Mouse (Mus musculus) hindbrain, embryonic 11.5 days (tissue): Measurements from ENCODE around the gene Rps6ka5. TPM values are rescaled to one million over a fixed set of nuclear protein-coding genes. Genes with fewer than 3 reads are reported as not detected.

Experiments
- ATAC-seq: fragments of 200-750 bp; cut with Nextera tagmentation; 2 replicates; pipeline ENCODE4 v1.8.0; 2017; ENCODE audit warnings: mild to moderate bottlenecking, moderate TSS enrichment, moderate library complexity; ENCODE audit not compliant: low FRiP score
- DNase-seq: peaks from one replicate; pipeline ENCODE4 v3.0.0-alpha.2; 2015; ENCODE audit warnings: low spot score
- H3K27ac ChIP-seq: fragments of 300-500 bp; sonication (generic); 2 replicates; pipeline ENCODE4 v1.5.1; 2014; ENCODE audit warnings: mild to moderate bottlenecking, low read depth, low read length
- H3K27me3 ChIP-seq: fragments of 300-500 bp; sonication (generic); 2 replicates; pipeline ENCODE4 v1.6.1; 2014; ENCODE audit warnings: mild to moderate bottlenecking, low read length, moderate library complexity, mixed read lengths; ENCODE audit not compliant: control insufficient read depth, insufficient read depth
- H3K36me3 ChIP-seq: fragments of 300-500 bp; sonication (generic); 2 replicates; pipeline ENCODE4 v1.6.1; 2014; ENCODE audit warnings: mild to moderate bottlenecking, low read length, moderate library complexity, mixed read lengths; ENCODE audit not compliant: control insufficient read depth, insufficient read depth
- H3K4me1 ChIP-seq: fragments of 300-500 bp; sonication (generic); replicated peaks from 2 replicates; pipeline ENCODE4 v1.6.1; 2014; ENCODE audit warnings: low read length, mixed read lengths; ENCODE audit not compliant: control insufficient read depth, insufficient read depth
- H3K4me2 ChIP-seq: fragments of 300-500 bp; sonication (generic); replicated peaks from 2 replicates; pipeline ENCODE4 v1.6.1; 2014; ENCODE audit warnings: mild to moderate bottlenecking, low read depth, low read length
- H3K4me3 ChIP-seq: fragments of 300-500 bp; sonication (generic); 2 replicates; pipeline ENCODE4 v1.5.1; 2014; ENCODE audit warnings: low read depth, low read length
- H3K9ac ChIP-seq: fragments of 300-500 bp; sonication (generic); 2 replicates; pipeline ENCODE4 v1.6.1; 2014; ENCODE audit warnings: low read depth, low read length
- H3K9me3 ChIP-seq: fragments of 300-500 bp; sonication (generic); 2 replicates; pipeline ENCODE4 v1.6.1; 2016; ENCODE audit warnings: low read length; ENCODE audit not compliant: control insufficient read depth
- WGBS: fragments of 180-500 bp; shearing (Covaris S2); extraction: QIAGEN DNeasy Blood & Tissue Kit; methylation state at CpG from one replicate; pipeline ENCODE4 v1.1.7; 2014; 5-methylcytosine and 5-hydroxymethylcytosine counted together
- polyA plus RNA-seq: library from polyadenylated mRNA; unstranded; fragments of >200 nt; fragmentation: Nextera tagmentation; extraction: Ambion mirVana; gene quantifications from 2 replicates; pipeline ENCODE4 v1.2.1, GENCODE M21; 2014

Gene Rps6ka5
- 3.3 and 5.6 TPM in 2 replicates for polyA plus RNA-seq

DNA sequence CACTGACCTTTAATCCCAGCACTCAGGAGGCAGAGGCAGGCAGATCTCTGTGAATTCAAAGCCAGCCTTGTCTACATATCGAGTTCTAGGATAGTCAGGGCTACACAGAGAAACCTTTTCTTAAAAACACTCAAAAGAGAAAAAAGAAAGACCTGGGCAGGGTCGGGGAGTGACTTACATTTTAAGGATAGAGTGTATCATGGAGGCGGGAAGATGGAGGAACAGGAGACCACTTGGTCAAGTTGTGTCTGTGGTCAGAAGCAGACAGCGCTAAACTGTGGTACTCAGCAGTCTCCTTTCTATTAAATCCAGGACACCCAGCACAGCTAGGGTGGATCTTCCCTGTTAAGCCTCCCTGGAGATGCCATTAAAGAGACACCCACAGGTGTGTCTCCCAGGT is at the start of gene Rps6ka5:
Gene Rps6ka5 (minus strand): TSS at position 333 of the 400 bp plus-strand sequence.
- H3K36me3 ChIP-seq, result no peaks in the 10 kb centered on the region
- H3K4me3 ChIP-seq, result no peak within 1 kb of the TSS
- no peak within 1 kb of the TSS for H3K9ac ChIP-seq
- no peak for ATAC-seq
- H3K4me2 ChIP-seq, result no peak within 1 kb of the TSS; the same call in 1 of the 2 replicates
- WGBS, result 92% methylated on average over 4 of the region's 4 CpGs
- H3K4me1 ChIP-seq, result no peaks in the 10 kb centered on the region
- DNase-seq, result no peak
- no peaks in the 10 kb centered on the region for H3K9me3 ChIP-seq
- H3K27ac ChIP-seq, result no peak within 1 kb of the TSS
- H3K27me3 ChIP-seq, result no peaks in the 10 kb centered on the region

DNA sequence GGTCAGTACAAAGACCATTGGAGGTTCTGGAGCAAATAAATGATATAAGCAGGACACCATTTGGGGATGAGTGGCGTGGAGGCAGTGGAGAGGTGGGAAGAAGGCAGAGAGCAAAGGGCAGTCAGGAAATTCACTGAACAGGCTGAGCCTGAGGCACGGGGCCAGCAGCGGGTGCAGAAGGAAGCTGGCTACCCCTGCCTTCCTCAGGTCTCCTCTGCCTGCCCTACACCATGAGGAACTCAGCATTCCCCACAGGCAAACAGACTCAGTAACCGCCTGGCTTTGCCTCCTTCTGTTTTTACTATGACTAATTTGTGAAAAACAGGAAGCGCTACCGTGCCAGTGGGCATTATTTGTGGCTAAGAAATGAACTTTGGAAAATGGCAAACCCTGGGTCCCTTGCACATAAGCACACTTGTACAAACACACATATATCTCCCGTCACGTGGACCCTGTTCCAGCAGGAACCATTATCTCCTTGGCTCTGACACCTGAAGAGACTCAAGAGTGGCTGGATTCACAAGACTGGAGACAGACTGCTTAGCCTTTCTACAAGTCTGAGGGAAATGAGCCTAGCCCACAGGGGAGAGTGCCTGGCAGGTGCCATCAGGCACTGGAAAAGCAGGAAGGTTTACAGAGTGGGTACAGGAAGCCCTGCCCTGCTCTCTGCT is 49.3 kb upstream of the Rps6ka5 start:
- no peak overlapping the region for H3K27ac ChIP-seq
- ATAC-seq, result no peak
- H3K9me3 ChIP-seq, result no peaks in the 10 kb centered on the region
- 93% methylated on average over 8 of the region's 8 CpGs for WGBS
- no peaks in the 10 kb centered on the region for H3K27me3 ChIP-seq
- H3K4me3 ChIP-seq, result no peak overlapping the region
- H3K4me1 ChIP-seq, result 0 out of 2 replicates have a peak, but pooled peaks cover 3% of the 10 kb centered on the region
- DNase-seq, result no peak
- H3K9ac ChIP-seq, result no peak overlapping the region
- H3K36me3 ChIP-seq, result no peaks in the 10 kb centered on the region
- H3K4me2 ChIP-seq, result no peak overlapping the region

DNA sequence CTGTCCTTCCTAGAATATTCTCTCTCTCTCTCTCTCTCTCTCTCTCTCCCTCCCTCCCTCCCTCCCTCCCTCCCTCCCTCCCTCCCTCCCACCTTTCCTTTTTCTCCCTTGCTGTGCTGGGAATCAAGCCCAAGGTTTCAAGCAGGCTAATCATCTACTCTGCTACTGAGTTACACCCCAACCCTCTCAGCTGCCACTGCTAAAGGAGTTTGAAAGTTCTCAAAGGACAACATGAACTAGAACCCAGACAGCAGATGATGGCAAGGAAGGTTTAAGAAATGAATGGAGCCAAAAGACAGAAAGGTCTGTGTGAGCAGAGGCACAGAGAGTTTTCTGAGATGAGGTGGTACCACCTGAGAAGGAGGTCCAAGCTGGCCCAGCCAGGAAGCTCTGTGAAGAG is 48.5 kb upstream of the Rps6ka5 start:
- H3K9ac ChIP-seq, result no peak overlapping the region
- H3K36me3 ChIP-seq, result no peaks in the 10 kb centered on the region
- 0 out of 2 replicates have a peak, but pooled peaks cover 3% of the 10 kb centered on the region for H3K4me1 ChIP-seq
- DNase-seq (no peak), ATAC-seq (no peak)
- H3K27me3 ChIP-seq, result no peaks in the 10 kb centered on the region
- no peaks in the 10 kb centered on the region for H3K9me3 ChIP-seq
- no peak overlapping the region for H3K27ac ChIP-seq
- H3K4me2 ChIP-seq, result no peak overlapping the region
- H3K4me3 ChIP-seq, result no peak overlapping the region

DNA sequence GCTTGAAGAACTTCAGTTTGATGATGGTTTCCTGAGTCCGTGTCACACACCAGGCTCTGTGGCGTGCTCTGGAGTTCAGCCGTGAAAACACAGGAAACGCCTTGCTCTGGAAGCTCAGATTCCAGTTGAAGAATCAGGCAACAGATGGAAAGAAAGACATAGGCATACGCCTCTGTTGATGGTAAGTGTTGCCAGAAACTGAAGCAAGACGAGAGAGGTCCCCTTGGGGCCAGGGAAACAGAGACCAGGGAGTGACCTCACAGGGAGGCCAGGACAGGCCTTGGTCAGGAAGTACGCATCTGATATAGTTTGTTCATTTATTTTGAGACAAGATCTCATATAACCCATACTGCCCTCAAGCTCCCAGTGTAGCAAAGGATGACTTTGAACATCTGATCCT is 48.0 kb upstream of the Rps6ka5 start:
- H3K9ac ChIP-seq, result no peak overlapping the region
- H3K4me3 ChIP-seq, result no peak overlapping the region
- no peak overlapping the region for H3K4me2 ChIP-seq
- ATAC-seq, result no peak
- H3K4me1 ChIP-seq, result 0 out of 2 replicates have a peak, but pooled peaks cover 3% of the 10 kb centered on the region
- H3K27ac ChIP-seq, result no peak overlapping the region
- no peaks in the 10 kb centered on the region for H3K9me3 ChIP-seq
- no peaks in the 10 kb centered on the region for H3K27me3 ChIP-seq
- H3K36me3 ChIP-seq, result no peaks in the 10 kb centered on the region
- WGBS, result 83% methylated on average over 7 of the region's 7 CpGs
- DNase-seq, result no peak

DNA sequence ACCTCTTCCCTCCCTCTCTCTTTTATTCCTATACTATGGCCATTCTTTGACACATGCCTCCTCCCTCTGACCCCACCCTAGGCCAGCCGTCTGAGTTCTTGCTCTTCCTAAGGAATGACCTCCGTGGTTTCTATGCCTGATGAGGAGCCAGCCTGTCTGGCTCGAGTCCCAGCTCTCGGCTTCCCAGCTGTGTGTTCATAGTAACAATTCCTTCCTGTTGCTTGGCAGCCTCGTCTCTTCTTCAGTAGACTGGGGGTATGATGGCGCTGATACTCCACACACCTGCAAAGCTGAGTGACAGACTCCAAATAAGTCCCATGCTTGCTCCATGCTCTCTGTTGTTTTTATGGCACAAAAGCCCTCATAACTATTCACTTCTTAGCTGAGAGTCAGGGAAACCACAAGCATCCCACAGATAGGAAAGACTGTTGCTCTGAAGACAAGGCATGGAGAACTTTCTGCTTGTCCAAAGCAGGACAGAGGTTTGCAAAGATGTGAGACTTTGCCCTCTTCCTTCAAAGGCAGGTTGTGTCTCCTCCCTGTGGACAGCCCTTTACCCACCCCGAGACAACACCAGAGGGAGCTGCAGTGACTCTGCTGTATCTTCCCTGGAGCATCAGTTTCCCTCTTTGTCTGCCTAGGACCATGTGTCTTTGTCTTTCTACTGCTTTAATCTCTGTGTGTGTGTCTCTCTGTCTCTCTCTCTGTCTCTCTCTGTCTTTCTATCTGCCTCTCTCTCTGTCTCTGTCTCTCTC is 45.6 kb upstream of the Rps6ka5 start:
- Histone ChIP-seq H3K9ac (no peak overlapping the region), H3K27me3 (no peaks in the 10 kb centered on the region), H3K36me3 (no peaks in the 10 kb centered on the region), H3K27ac (no peak overlapping the region), H3K9me3 (no peaks in the 10 kb centered on the region), H3K4me2 (no peak overlapping the region), H3K4me1 (no peaks in the 10 kb centered on the region), H3K4me3 (no peak overlapping the region)
- WGBS, result 56% methylated on average over 7 of the region's 7 CpGs
- no peak for ATAC-seq
- no peak for DNase-seq

DNA sequence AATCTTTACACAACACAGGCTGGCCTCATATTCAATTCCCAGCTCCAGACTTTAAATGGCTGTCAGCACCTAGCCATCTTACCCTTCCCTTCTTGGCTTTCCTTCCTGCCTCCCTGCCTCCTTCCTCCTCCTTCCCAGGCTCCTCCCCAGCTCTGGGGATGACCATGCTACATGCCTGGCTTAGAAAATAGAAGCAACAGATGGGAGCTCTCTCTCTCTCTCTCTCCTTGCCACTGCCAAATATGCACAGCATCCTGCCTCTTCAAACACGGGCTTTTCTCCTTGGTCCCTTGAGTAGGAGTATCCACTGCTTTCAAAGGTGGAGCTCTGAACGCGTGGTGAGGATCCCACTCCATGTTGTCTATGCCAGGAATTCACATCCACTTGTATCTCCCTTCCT is 44.0 kb upstream of the Rps6ka5 start:
- WGBS, result 79% methylated on average over 3 of the region's 3 CpGs
- H3K4me1 ChIP-seq, result no peaks in the 10 kb centered on the region
- H3K36me3 ChIP-seq, result no peaks in the 10 kb centered on the region
- no peak overlapping the region for H3K4me3 ChIP-seq
- H3K4me2 ChIP-seq, result no peak overlapping the region
- no peak overlapping the region for H3K9ac ChIP-seq
- DNase-seq (no peak), ATAC-seq (no peak)
- no peak overlapping the region for H3K27ac ChIP-seq
- H3K27me3 ChIP-seq, result no peaks in the 10 kb centered on the region
- no peaks in the 10 kb centered on the region for H3K9me3 ChIP-seq

DNA sequence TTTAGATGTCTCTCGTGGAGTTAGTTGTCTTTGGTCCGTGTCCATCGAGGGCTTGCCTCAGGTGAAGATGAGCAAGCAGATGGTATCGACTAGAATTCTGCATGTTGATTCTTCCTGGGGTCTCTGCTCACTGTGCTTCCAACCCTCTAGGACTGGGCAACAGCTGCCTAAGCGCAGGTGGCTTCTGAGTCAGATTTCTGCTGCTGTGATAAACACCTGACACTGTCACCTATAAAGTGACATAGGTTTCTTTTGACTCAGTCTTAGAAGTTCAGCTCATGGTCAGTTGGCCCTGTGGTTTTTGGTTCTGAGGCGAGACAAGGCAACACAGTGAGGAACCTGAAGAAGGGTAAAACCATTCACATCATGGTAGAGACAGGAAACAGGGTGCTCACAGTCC is 43.1 kb upstream of the Rps6ka5 start:
- H3K9me3 ChIP-seq, result no peaks in the 10 kb centered on the region
- WGBS, result 90% methylated on average over 6 of the region's 6 CpGs
- no peak overlapping the region for H3K27ac ChIP-seq
- H3K4me1 ChIP-seq, result no peaks in the 10 kb centered on the region
- H3K27me3 ChIP-seq, result no peaks in the 10 kb centered on the region
- H3K4me2 ChIP-seq, result no peak overlapping the region
- ATAC-seq, result no peak
- no peak for DNase-seq
- H3K4me3 ChIP-seq, result no peak overlapping the region
- no peaks in the 10 kb centered on the region for H3K36me3 ChIP-seq
- no peak overlapping the region for H3K9ac ChIP-seq

DNA sequence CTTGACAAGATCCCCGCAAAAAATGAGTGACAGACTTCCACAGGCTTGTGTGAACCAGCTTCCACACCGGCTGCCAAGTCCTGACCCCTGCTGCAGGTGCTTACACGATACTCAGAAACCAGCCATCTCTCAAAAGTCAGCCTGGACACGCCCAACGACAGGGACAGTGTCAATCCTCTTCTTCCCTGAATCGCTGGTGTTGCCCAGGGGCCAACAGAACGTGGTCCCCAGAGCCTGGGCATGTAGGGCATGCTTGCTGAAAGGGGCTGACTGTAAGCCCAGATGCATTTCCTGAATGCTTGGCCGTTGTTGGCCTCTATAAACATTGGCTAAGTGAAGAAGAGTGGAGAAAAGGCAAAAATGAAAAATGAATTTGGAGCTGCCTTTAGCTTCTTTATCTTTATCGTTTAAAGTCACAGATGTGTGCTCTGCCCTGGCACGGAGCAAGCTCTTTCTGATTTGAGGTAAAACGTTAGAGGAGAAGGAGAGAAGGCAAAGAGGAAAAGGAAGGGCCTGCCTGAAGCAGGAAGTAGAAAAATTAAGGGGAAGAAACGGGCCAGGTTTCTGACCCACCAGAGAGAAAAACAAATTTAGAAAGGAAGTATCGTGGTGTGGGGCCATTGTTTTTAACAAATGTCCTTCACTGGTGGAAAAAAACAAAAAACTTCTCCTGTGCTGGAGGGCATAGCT is 37.7 kb upstream of the Rps6ka5 start:
- ATAC-seq (no peak), DNase-seq (no peak)
- no peaks in the 10 kb centered on the region for H3K27me3 ChIP-seq
- no peak overlapping the region for H3K4me3 ChIP-seq
- H3K4me1 ChIP-seq, result no peaks in the 10 kb centered on the region; the same call in 1 of the 2 replicates
- no peak overlapping the region for H3K9ac ChIP-seq
- WGBS, result 71% methylated on average over 13 of the region's 13 CpGs
- H3K4me2 ChIP-seq, result no peak overlapping the region
- H3K27ac ChIP-seq, result no peak overlapping the region
- H3K36me3 ChIP-seq, result no peaks in the 10 kb centered on the region
- H3K9me3 ChIP-seq, result no peaks in the 10 kb centered on the region
